Mouse (Mus musculus) C2C12 (cell line): Measurements from ENCODE around the gene Grik2.

Experiments used
- CTCF ChIP-seq: IDR thresholded peaks from one replicate; pipeline ENCODE4 v1.5.1; 2011; ENCODE audit not compliant: control insufficient read depth, insufficient read depth, insufficient read length
- FOSL1 ChIP-seq: IDR thresholded peaks from one replicate; pipeline ENCODE4 v1.8.0; 2011; ENCODE audit warnings: mild to moderate bottlenecking, low read length; ENCODE audit not compliant: poor library complexity, insufficient read depth, severe bottlenecking
- MYOG ChIP-seq: IDR thresholded peaks from one replicate; pipeline ENCODE4 v1.6.1; 2011; ENCODE audit not compliant: control insufficient read depth, insufficient read length; ENCODE audit errors: extremely low read depth

DNA sequence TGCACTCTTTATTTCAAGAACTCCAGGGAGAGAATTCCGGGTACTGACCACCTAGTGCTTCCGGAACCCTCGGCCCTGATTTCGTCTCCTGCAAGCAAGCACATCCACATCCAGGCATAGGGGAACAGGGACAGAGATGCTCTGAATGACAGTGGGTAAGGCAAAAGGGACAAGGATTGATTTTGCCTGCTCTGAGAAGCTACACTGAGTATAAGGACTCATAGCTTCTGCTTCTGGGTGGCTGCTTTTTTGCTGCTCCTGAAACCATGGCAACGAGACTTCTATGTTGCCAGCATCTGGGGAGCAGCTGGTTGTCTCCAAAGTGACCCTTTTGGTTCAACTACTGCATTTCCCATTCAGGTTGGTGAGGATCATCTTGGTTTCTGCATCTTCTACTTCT, 348 bp upstream of the Grik2 start:
- no peak for TF ChIP-seq MYOG
- TF ChIP-seq CTCF: no peak
- TF ChIP-seq FOSL1: no peak
